Mouse (Mus musculus): Measurements from ENCODE around the gene Gpcpd1. TPM values are rescaled to one million over a fixed set of nuclear protein-coding genes. Genes with fewer than 3 reads are reported as not detected.

Gene Gpcpd1
- polyA plus RNA-seq, 1 experiment: 51.1 TPM

- TF ChIP-seq POLR2A (IDR thresholded peaks at IDR 0.05; ENCODE audit: borderline replicate concordance, extremely low read depth, insufficient read depth, insufficient read length, poor library complexity, severe bottlenecking): no peak
- TF ChIP-seq CTCF (IDR thresholded peaks at IDR 0.05; ENCODE audit: borderline replicate concordance, extremely low read depth, insufficient read depth, insufficient read length): no peak
- no peak for DNase-seq (ENCODE audit: low read depth)
These were observed 4.4 kb downstream of the Gpcpd1 start for GRCm38 (mm10) chr2:132583126-132583525.

GRCm38 (mm10) chr2:132582227-132582626 lies 5.3 kb downstream of the Gpcpd1 start:
- peak; percentile 98 for DNase-seq (ENCODE audit: low read depth)
- TF ChIP-seq POLR2A (IDR thresholded peaks at IDR 0.05; ENCODE audit: borderline replicate concordance, extremely low read depth, insufficient read depth, insufficient read length, poor library complexity, severe bottlenecking) (no peak), CTCF (IDR thresholded peaks at IDR 0.05; ENCODE audit: borderline replicate concordance, extremely low read depth, insufficient read depth, insufficient read length) (no peak)

GRCm38 (mm10) chr2:132579689-132580088 lies 7.8 kb downstream of the Gpcpd1 start:
- no peak for DNase-seq (ENCODE audit: low read depth)
- TF ChIP-seq POLR2A (IDR thresholded peaks at IDR 0.05; ENCODE audit: borderline replicate concordance, extremely low read depth, insufficient read depth, insufficient read length, poor library complexity, severe bottlenecking): no peak
- no peak for TF ChIP-seq CTCF (IDR thresholded peaks at IDR 0.05; ENCODE audit: borderline replicate concordance, extremely low read depth, insufficient read depth, insufficient read length)

GRCm38 (mm10) chr2:132578711-132579110 lies 8.8 kb downstream of the Gpcpd1 start:
- TF ChIP-seq POLR2A (IDR thresholded peaks at IDR 0.05; ENCODE audit: borderline replicate concordance, extremely low read depth, insufficient read depth, insufficient read length, poor library complexity, severe bottlenecking) (no peak), CTCF (IDR thresholded peaks at IDR 0.05; ENCODE audit: borderline replicate concordance, extremely low read depth, insufficient read depth, insufficient read length) (no peak)
- no peak for DNase-seq (ENCODE audit: low read depth)

- DNase-seq (ENCODE audit: low read depth): peak; percentile 97
- TF ChIP-seq CTCF (IDR thresholded peaks at IDR 0.05; ENCODE audit: borderline replicate concordance, extremely low read depth, insufficient read depth, insufficient read length): peak; percentile 47; the same call in 1 of the 2 replicates
- peak; percentile 86 for TF ChIP-seq POLR2A (IDR thresholded peaks at IDR 0.05; ENCODE audit: borderline replicate concordance, extremely low read depth, insufficient read depth, insufficient read length, poor library complexity, severe bottlenecking)
These were observed 9.5 kb downstream of the Gpcpd1 start for GRCm38 (mm10) chr2:132578059-132578458.

GRCm38 (mm10) chr2:132577431-132577981 lies 10.0 kb downstream of the Gpcpd1 start:
- DNase-seq (ENCODE audit: low read depth): peak; percentile 80
- TF ChIP-seq CTCF (IDR thresholded peaks at IDR 0.05; ENCODE audit: borderline replicate concordance, extremely low read depth, insufficient read depth, insufficient read length) (no peak), POLR2A (IDR thresholded peaks at IDR 0.05; ENCODE audit: borderline replicate concordance, extremely low read depth, insufficient read depth, insufficient read length, poor library complexity, severe bottlenecking) (no peak)

GRCm38 (mm10) chr2:132576522-132577135 lies 10.9 kb downstream of the Gpcpd1 start:
- no peak for DNase-seq (ENCODE audit: low read depth)
- TF ChIP-seq CTCF (IDR thresholded peaks at IDR 0.05; ENCODE audit: borderline replicate concordance, extremely low read depth, insufficient read depth, insufficient read length) (no peak), POLR2A (IDR thresholded peaks at IDR 0.05; ENCODE audit: borderline replicate concordance, extremely low read depth, insufficient read depth, insufficient read length, poor library complexity, severe bottlenecking) (no peak)

GRCm38 (mm10) chr2:132575759-132576439 lies 11.6 kb downstream of the Gpcpd1 start:
- no peak for TF ChIP-seq POLR2A (IDR thresholded peaks at IDR 0.05; ENCODE audit: borderline replicate concordance, extremely low read depth, insufficient read depth, insufficient read length, poor library complexity, severe bottlenecking)
- TF ChIP-seq CTCF (IDR thresholded peaks at IDR 0.05; ENCODE audit: borderline replicate concordance, extremely low read depth, insufficient read depth, insufficient read length): no peak
- DNase-seq (ENCODE audit: low read depth): peak; percentile 28

GRCm38 (mm10) chr2:132575256-132575655 lies 12.3 kb downstream of the Gpcpd1 start:
- TF ChIP-seq CTCF (IDR thresholded peaks at IDR 0.05; ENCODE audit: borderline replicate concordance, extremely low read depth, insufficient read depth, insufficient read length) (no peak), POLR2A (IDR thresholded peaks at IDR 0.05; ENCODE audit: borderline replicate concordance, extremely low read depth, insufficient read depth, insufficient read length, poor library complexity, severe bottlenecking) (no peak)
- DNase-seq (ENCODE audit: low read depth): no peak

GRCm38 (mm10) chr2:132573280-132573679 lies 14.2 kb downstream of the Gpcpd1 start:
- TF ChIP-seq CTCF (IDR thresholded peaks at IDR 0.05; ENCODE audit: borderline replicate concordance, extremely low read depth, insufficient read depth, insufficient read length) (no peak), POLR2A (IDR thresholded peaks at IDR 0.05; ENCODE audit: borderline replicate concordance, extremely low read depth, insufficient read depth, insufficient read length, poor library complexity, severe bottlenecking) (no peak)
- no peak for DNase-seq (ENCODE audit: low read depth)

GRCm38 (mm10) chr2:132572651-132573050 lies 14.9 kb downstream of the Gpcpd1 start:
- no peak for TF ChIP-seq POLR2A (IDR thresholded peaks at IDR 0.05; ENCODE audit: borderline replicate concordance, extremely low read depth, insufficient read depth, insufficient read length, poor library complexity, severe bottlenecking)
- TF ChIP-seq CTCF (IDR thresholded peaks at IDR 0.05; ENCODE audit: borderline replicate concordance, extremely low read depth, insufficient read depth, insufficient read length): no peak
- DNase-seq (ENCODE audit: low read depth): no peak
